Mouse (Mus musculus) cerebellum, adult 9-10 months (tissue): ENCODE measurements around the gene Htr2a.

Experiments used
- DNase-seq: peaks from one replicate; pipeline ENCODE4 v3.0.0; 2022

Htr2a gene

GRCm38 (mm10) chr14:74699241-74699640 lies 58.6 kb downstream of the Htr2a start:
- DNase-seq = no peak

GRCm38 (mm10) chr14:74703930-74704329 lies 63.3 kb downstream of the Htr2a start:
- DNase-seq = no peak

GRCm38 (mm10) chr14:74709054-74709453 lies 68.4 kb downstream of the Htr2a start:
- no peak for DNase-seq

GRCm38 (mm10) chr14:74723541-74723940 lies 82.9 kb downstream of the Htr2a start:
- DNase-seq = no peak

- no peak for DNase-seq
These were observed 90.8 kb downstream of the Htr2a start for GRCm38 (mm10) chr14:74731221-74732078.

GRCm38 (mm10) chr14:74732079-74732783 lies 91.6 kb downstream of the Htr2a start, which contains the start of gene Esd:
Gene Esd (plus strand): TSS chr14:74732297.
- peak; percentile 90 for DNase-seq

GRCm38 (mm10) chr14:74733397-74733796 lies 92.8 kb downstream of the Htr2a start:
- no peak for DNase-seq

GRCm38 (mm10) chr14:74735471-74735870 lies 94.8 kb downstream of the Htr2a start:
- no peak for DNase-seq

- DNase-seq = no peak
These were observed 96.2 kb downstream of the Htr2a start for GRCm38 (mm10) chr14:74736850-74737249.
